Mouse (Mus musculus): ENCODE data around the gene Hoxb5. TPM values are rescaled to one million over a fixed set of nuclear protein-coding genes. Genes with fewer than 3 reads are reported as not detected.

Hoxb5 gene
- total and polyA plus RNA-seq, 3 experiments: 0.04 to 0.22 TPM; not detected in 1

GRCm38 (mm10) chr11:96345220-96345892 is 42.2 kb downstream of the Hoxb5 start:
- ATAC-seq (ENCODE audit: extremely low read depth, insufficient number of reproducible peaks, low FRiP score, poor library complexity, severe bottlenecking): no peak
- peaks cover 44% of the 10 kb centered on the region for H3K27me3 ChIP-seq (ENCODE audit: insufficient read depth, low read length)
- no peak for TF ChIP-seq POLR2AphosphoS5 (IDR thresholded peaks at IDR 0.05; ENCODE audit: insufficient replicate concordance, low read depth, low read length)
- no peak for TF ChIP-seq GATA1 (IDR thresholded peaks at IDR 0.05; ENCODE audit: borderline replicate concordance, low read length)
- TF ChIP-seq GATA2 (IDR thresholded peaks at IDR 0.05; ENCODE audit: borderline replicate concordance, low read depth, low read length): no peak
- no peak for TF ChIP-seq CTCF (IDR thresholded peaks at IDR 0.05; ENCODE audit: low read depth, low read length)
- TF ChIP-seq TAL1 (conservative IDR thresholded peaks at IDR 0.05; ENCODE audit: low read depth, low read length): no peak
- no peak for DNase-seq (ENCODE audit: low spot score)
- H3K4me3 ChIP-seq (ENCODE audit: low read depth, low read length): no peak overlapping the region
- no peaks in the 10 kb centered on the region for H3K4me1 ChIP-seq (ENCODE audit: insufficient read depth, low read depth, low read length)
- H3K36me3 ChIP-seq (replicated peaks): no peaks in the 10 kb centered on the region
- no peaks in the 10 kb centered on the region for H3K9me3 ChIP-seq (replicated peaks)

GRCm38 (mm10) chr11:96345893-96346806 is 43.0 kb downstream of the Hoxb5 start:
- Histone ChIP-seq H3K9me3 (replicated peaks) (no peaks in the 10 kb centered on the region), H3K4me1 (ENCODE audit: insufficient read depth, low read depth, low read length) (no peaks in the 10 kb centered on the region), H3K4me3 (ENCODE audit: low read depth, low read length) (no peak overlapping the region), H3K27me3 (ENCODE audit: insufficient read depth, low read length) (peaks cover 46% of the 10 kb centered on the region), H3K36me3 (replicated peaks) (no peaks in the 10 kb centered on the region)
- no peak for TF ChIP-seq POLR2AphosphoS5 (IDR thresholded peaks at IDR 0.05; ENCODE audit: insufficient replicate concordance, low read depth, low read length)
- no peak for TF ChIP-seq GATA2 (IDR thresholded peaks at IDR 0.05; ENCODE audit: borderline replicate concordance, low read depth, low read length)
- TF ChIP-seq TAL1 (conservative IDR thresholded peaks at IDR 0.05; ENCODE audit: low read depth, low read length): no peak
- TF ChIP-seq CTCF (IDR thresholded peaks at IDR 0.05; ENCODE audit: low read depth, low read length): no peak
- TF ChIP-seq GATA1 (IDR thresholded peaks at IDR 0.05; ENCODE audit: borderline replicate concordance, low read length): no peak
- ATAC-seq (ENCODE audit: extremely low read depth, insufficient number of reproducible peaks, low FRiP score, poor library complexity, severe bottlenecking) (no peak), DNase-seq (ENCODE audit: low spot score) (no peak)

GRCm38 (mm10) chr11:96346916-96347520 is 43.9 kb downstream of the Hoxb5 start:
- ATAC-seq (ENCODE audit: extremely low read depth, insufficient number of reproducible peaks, low FRiP score, poor library complexity, severe bottlenecking): no peak
- H3K4me3 ChIP-seq (ENCODE audit: low read depth, low read length): no peak overlapping the region
- no peaks in the 10 kb centered on the region for H3K9me3 ChIP-seq (replicated peaks)
- no peak for DNase-seq (ENCODE audit: low spot score)
- TF ChIP-seq GATA1 (IDR thresholded peaks at IDR 0.05; ENCODE audit: borderline replicate concordance, low read length) (no peak), CTCF (IDR thresholded peaks at IDR 0.05; ENCODE audit: low read depth, low read length) (no peak), GATA2 (IDR thresholded peaks at IDR 0.05; ENCODE audit: borderline replicate concordance, low read depth, low read length) (no peak), TAL1 (conservative IDR thresholded peaks at IDR 0.05; ENCODE audit: low read depth, low read length) (no peak), POLR2AphosphoS5 (IDR thresholded peaks at IDR 0.05; ENCODE audit: insufficient replicate concordance, low read depth, low read length) (no peak)
- no peaks in the 10 kb centered on the region for H3K36me3 ChIP-seq (replicated peaks)
- H3K27me3 ChIP-seq (ENCODE audit: insufficient read depth, low read length): peaks cover 46% of the 10 kb centered on the region
- no peaks in the 10 kb centered on the region for H3K4me1 ChIP-seq (ENCODE audit: insufficient read depth, low read depth, low read length)

GRCm38 (mm10) chr11:96347717-96348116 is 44.6 kb downstream of the Hoxb5 start:
- no peaks in the 10 kb centered on the region for H3K9me3 ChIP-seq (replicated peaks)
- H3K4me3 ChIP-seq (ENCODE audit: low read depth, low read length): no peak overlapping the region
- DNase-seq (ENCODE audit: low spot score) (no peak), ATAC-seq (ENCODE audit: extremely low read depth, insufficient number of reproducible peaks, low FRiP score, poor library complexity, severe bottlenecking) (no peak)
- H3K27me3 ChIP-seq (ENCODE audit: insufficient read depth, low read length): peaks cover 51% of the 10 kb centered on the region
- TF ChIP-seq TAL1 (conservative IDR thresholded peaks at IDR 0.05; ENCODE audit: low read depth, low read length) (no peak), GATA2 (IDR thresholded peaks at IDR 0.05; ENCODE audit: borderline replicate concordance, low read depth, low read length) (no peak), POLR2AphosphoS5 (IDR thresholded peaks at IDR 0.05; ENCODE audit: insufficient replicate concordance, low read depth, low read length) (no peak), CTCF (IDR thresholded peaks at IDR 0.05; ENCODE audit: low read depth, low read length) (no peak), GATA1 (IDR thresholded peaks at IDR 0.05; ENCODE audit: borderline replicate concordance, low read length) (no peak)
- H3K36me3 ChIP-seq (replicated peaks): no peaks in the 10 kb centered on the region
- H3K4me1 ChIP-seq (ENCODE audit: insufficient read depth, low read depth, low read length): no peaks in the 10 kb centered on the region

GRCm38 (mm10) chr11:96348141-96348928 is 45.2 kb downstream of the Hoxb5 start:
- Histone ChIP-seq H3K4me1 (ENCODE audit: insufficient read depth, low read depth, low read length) (no peaks in the 10 kb centered on the region; the same call in 1 of the 2 replicates), H3K27me3 (ENCODE audit: insufficient read depth, low read length) (peaks cover 54% of the 10 kb centered on the region), H3K9me3 (replicated peaks) (no peaks in the 10 kb centered on the region), H3K4me3 (ENCODE audit: low read depth, low read length) (no peak overlapping the region), H3K36me3 (replicated peaks) (no peaks in the 10 kb centered on the region)
- ATAC-seq (ENCODE audit: extremely low read depth, insufficient number of reproducible peaks, low FRiP score, poor library complexity, severe bottlenecking) (no peak), DNase-seq (ENCODE audit: low spot score) (no peak)
- no peak for TF ChIP-seq GATA2 (IDR thresholded peaks at IDR 0.05; ENCODE audit: borderline replicate concordance, low read depth, low read length)
- TF ChIP-seq CTCF (IDR thresholded peaks at IDR 0.05; ENCODE audit: low read depth, low read length): no peak
